Mouse (Mus musculus): ENCODE data around the gene Ppig. TPM values are rescaled to one million over a fixed set of nuclear protein-coding genes. Genes with fewer than 3 reads are reported as not detected.

Ppig gene
- polyA plus RNA-seq, 1 experiment from 2014 or later = 139 TPM

GRCm38 (mm10) chr2:69712171-69712570 lies 10.2 kb upstream of the Ppig start:
- H3K4me2 ChIP-seq = peak overlapping the region; percentile 74; the same call in 1 of the 2 replicates
- WGBS = 86% methylated on average over 14 of the region's 14 CpGs
- no peak overlapping the region for H3K9ac ChIP-seq
- H3K4me3 ChIP-seq = no peak overlapping the region; the same call in 1 of the 2 replicates
- H3K9me3 ChIP-seq (replicated peaks) = no peaks in the 10 kb centered on the region
- H3K4me1 ChIP-seq = peaks cover 10% of the 10 kb centered on the region; the same call in 1 of the 2 replicates
- peaks cover 8% of the 10 kb centered on the region for H3K36me3 ChIP-seq (ENCODE audit: poor library complexity, severe bottlenecking)
- ATAC-seq = no peak
- H3K27me3 ChIP-seq = peaks cover 8% of the 10 kb centered on the region; the same call in 1 of the 2 replicates
- no peak overlapping the region for H3K27ac ChIP-seq

GRCm38 (mm10) chr2:69712981-69713625 lies 9.2 kb upstream of the Ppig start, which contains the start of gene Fastkd1:
Fastkd1 (minus strand) TSS chr2:69713516.
- Histone ChIP-seq H3K4me2 (peak within 1 kb of the TSS; percentile 74), H3K27ac (no peak within 1 kb of the TSS; the same call in 1 of the 2 replicates), H3K4me1 (peaks cover 10% of the 10 kb centered on the region; the same call in 1 of the 2 replicates), H3K4me3 (peak within 1 kb of the TSS; percentile 86), H3K27me3 (peaks cover 8% of the 10 kb centered on the region; the same call in 1 of the 2 replicates), H3K9ac (peak within 1 kb of the TSS; percentile 77), H3K9me3 (replicated peaks) (no peaks in the 10 kb centered on the region), H3K36me3 (ENCODE audit: poor library complexity, severe bottlenecking) (0 out of 2 replicates have a peak, but pooled peaks cover under 1% of the 10 kb centered on the region)
- ATAC-seq = peak; percentile 100
- under 1% methylated on average over 39 of the region's 39 CpGs for WGBS

DNA sequence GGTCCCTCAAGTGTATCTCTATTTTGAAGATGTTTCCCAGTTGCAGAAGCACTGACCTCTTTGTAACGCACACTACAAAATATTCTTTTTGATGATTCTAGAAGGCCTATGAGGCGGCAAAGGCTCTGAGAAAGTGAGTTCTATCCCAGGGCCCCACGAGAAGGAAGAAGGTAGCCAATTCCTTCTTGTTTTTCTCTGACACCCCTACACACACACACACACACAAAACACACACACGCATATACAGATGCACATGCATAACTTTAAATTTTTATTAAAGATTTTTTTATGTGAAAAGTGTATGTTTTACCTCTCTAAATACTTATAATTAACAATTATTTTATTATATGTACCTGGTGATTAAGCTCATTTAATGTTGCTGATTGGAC lies 8.7 kb upstream of the Ppig start:
- Histone ChIP-seq H3K4me3 (peak overlapping the region; percentile 86), H3K9me3 (replicated peaks) (no peaks in the 10 kb centered on the region), H3K36me3 (ENCODE audit: poor library complexity, severe bottlenecking) (no peaks in the 10 kb centered on the region), H3K4me2 (peak overlapping the region; percentile 74), H3K4me1 (peaks cover 10% of the 10 kb centered on the region; the same call in 1 of the 2 replicates), H3K27me3 (peaks cover 10% of the 10 kb centered on the region; the same call in 1 of the 2 replicates), H3K9ac (no peak overlapping the region), H3K27ac (no peak overlapping the region)
- WGBS = 27% methylated on average over 4 of the region's 4 CpGs
- ATAC-seq = no peak

DNA sequence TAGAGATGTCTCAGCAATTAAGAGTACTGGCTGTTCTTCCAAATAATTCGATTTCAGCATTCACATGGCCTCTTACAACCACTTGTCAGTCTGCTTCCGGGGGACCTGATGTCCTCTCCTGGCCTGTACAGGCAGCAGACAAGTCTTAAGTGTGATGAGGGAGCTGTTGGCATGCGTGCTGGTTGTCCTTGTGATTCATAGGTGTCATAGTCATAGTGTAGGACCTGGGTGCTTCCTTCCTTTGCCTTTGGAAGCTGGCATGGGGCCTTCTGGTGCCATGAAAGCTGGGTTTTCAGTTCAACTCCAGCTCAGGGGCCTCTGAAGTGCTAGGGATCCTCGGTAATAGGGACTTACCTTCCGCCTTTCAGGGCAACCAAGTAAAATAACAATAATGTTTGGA lies 8.2 kb upstream of the Ppig start:
- Histone ChIP-seq H3K4me3 (no peak overlapping the region), H3K9me3 (replicated peaks) (no peaks in the 10 kb centered on the region), H3K4me1 (peaks cover 10% of the 10 kb centered on the region; the same call in 1 of the 2 replicates), H3K27me3 (peaks cover 10% of the 10 kb centered on the region; the same call in 1 of the 2 replicates), H3K9ac (no peak overlapping the region), H3K4me2 (no peak overlapping the region), H3K36me3 (ENCODE audit: poor library complexity, severe bottlenecking) (no peaks in the 10 kb centered on the region), H3K27ac (no peak overlapping the region)
- ATAC-seq = no peak
- WGBS = 84% methylated on average over 5 of the region's 5 CpGs

GRCm38 (mm10) chr2:69716483-69716882 lies 5.9 kb upstream of the Ppig start:
- Histone ChIP-seq H3K4me3 (no peak overlapping the region), H3K4me1 (peaks cover 10% of the 10 kb centered on the region; the same call in 1 of the 2 replicates), H3K4me2 (no peak overlapping the region), H3K36me3 (ENCODE audit: poor library complexity, severe bottlenecking) (no peaks in the 10 kb centered on the region), H3K9me3 (replicated peaks) (no peaks in the 10 kb centered on the region), H3K27me3 (peaks cover 19% of the 10 kb centered on the region), H3K27ac (no peak overlapping the region), H3K9ac (no peak overlapping the region)
- no peak for ATAC-seq
- WGBS = 84% methylated on average over 3 of the region's 3 CpGs

- Histone ChIP-seq H3K27ac (no peak overlapping the region), H3K4me1 (peaks cover 10% of the 10 kb centered on the region), H3K4me3 (no peak overlapping the region), H3K9me3 (replicated peaks) (no peaks in the 10 kb centered on the region), H3K36me3 (ENCODE audit: poor library complexity, severe bottlenecking) (no peaks in the 10 kb centered on the region), H3K4me2 (no peak overlapping the region), H3K9ac (no peak overlapping the region), H3K27me3 (peaks cover 19% of the 10 kb centered on the region)
- no peak for ATAC-seq
- WGBS = 91% methylated on average over 1 of the region's 1 CpGs
These were observed 3.2 kb upstream of the Ppig start for GRCm38 (mm10) chr2:69719121-69719520.

GRCm38 (mm10) chr2:69722650-69723518 lies 539 bp downstream of the Ppig start:
- Histone ChIP-seq H3K4me1 (peaks cover 22% of the 10 kb centered on the region), H3K27ac (peak overlapping the region; percentile 80), H3K9ac (peak overlapping the region; percentile 91), H3K4me3 (peak overlapping the region; percentile 97), H3K9me3 (replicated peaks) (no peaks in the 10 kb centered on the region), H3K36me3 (ENCODE audit: poor library complexity, severe bottlenecking) (no peaks in the 10 kb centered on the region), H3K4me2 (peak overlapping the region; percentile 74), H3K27me3 (peaks cover 11% of the 10 kb centered on the region)
- under 1% methylated on average over 67 of the region's 91 CpGs for WGBS
- peak; percentile 99 for ATAC-seq

- H3K27ac ChIP-seq = peak overlapping the region; percentile 80; the same call in 1 of the 2 replicates
- peak overlapping the region; percentile 74 for H3K4me2 ChIP-seq
These were observed 1.1 kb downstream of the Ppig start for GRCm38 (mm10) chr2:69723519-69723825.

GRCm38 (mm10) chr2:69745091-69745490 lies 22.7 kb downstream of the Ppig start:
- Histone ChIP-seq H3K4me3 (no peak overlapping the region), H3K4me2 (no peak overlapping the region), H3K27me3 (no peaks in the 10 kb centered on the region), H3K36me3 (ENCODE audit: poor library complexity, severe bottlenecking) (peaks cover 66% of the 10 kb centered on the region), H3K9me3 (replicated peaks) (0 out of 2 replicates have a peak, but pooled peaks cover 6% of the 10 kb centered on the region), H3K27ac (no peak overlapping the region), H3K9ac (no peak overlapping the region), H3K4me1 (no peaks in the 10 kb centered on the region)
- 96% methylated on average over 1 of the region's 1 CpGs for WGBS
- no peak for ATAC-seq

More at GRCm38 (mm10) chr2:69723519-69723825, 1.1 kb downstream of the Ppig start:
- Histone ChIP-seq H3K4me1 (peaks cover 22% of the 10 kb centered on the region), H3K4me3 (peak overlapping the region; percentile 97), H3K36me3 (ENCODE audit: poor library complexity, severe bottlenecking) (no peaks in the 10 kb centered on the region), H3K27me3 (peaks cover 9% of the 10 kb centered on the region), H3K9ac (peak overlapping the region; percentile 91), H3K9me3 (replicated peaks) (no peaks in the 10 kb centered on the region)
- under 1% methylated on average over 13 of the region's 13 CpGs for WGBS
- no peak; the same call in 1 of the 2 replicates for ATAC-seq

DNA sequence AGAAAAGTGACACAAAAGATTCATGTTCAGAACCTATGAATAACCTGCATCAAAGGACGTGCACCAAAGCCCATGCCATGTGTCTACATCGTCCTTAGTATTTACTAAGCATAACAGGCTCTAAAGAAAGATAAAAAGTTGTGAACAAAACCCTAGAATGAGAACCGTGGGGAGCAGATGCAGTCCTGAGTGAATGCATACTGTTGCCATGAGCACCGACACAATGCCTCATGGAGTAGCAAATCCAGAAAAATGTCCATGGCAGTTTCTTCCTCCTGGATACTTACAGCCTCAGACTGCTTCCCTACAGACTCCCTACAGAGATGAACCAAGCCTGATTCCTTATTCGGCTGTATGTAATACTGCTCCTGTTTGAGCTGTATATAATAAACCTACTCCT lies 38.6 kb downstream of the Ppig start:
- H3K9me3 ChIP-seq (replicated peaks) = no peaks in the 10 kb centered on the region
- no peaks in the 10 kb centered on the region for H3K27me3 ChIP-seq
- no peak overlapping the region for H3K4me3 ChIP-seq
- WGBS = 58% methylated on average over 5 of the region's 5 CpGs
- no peak overlapping the region for H3K9ac ChIP-seq
- no peaks in the 10 kb centered on the region for H3K4me1 ChIP-seq
- no peak overlapping the region for H3K4me2 ChIP-seq
- H3K36me3 ChIP-seq (ENCODE audit: poor library complexity, severe bottlenecking) = peaks cover 3% of the 10 kb centered on the region; the same call in 1 of the 2 replicates
- no peak overlapping the region for H3K27ac ChIP-seq
- no peak for ATAC-seq

DNA sequence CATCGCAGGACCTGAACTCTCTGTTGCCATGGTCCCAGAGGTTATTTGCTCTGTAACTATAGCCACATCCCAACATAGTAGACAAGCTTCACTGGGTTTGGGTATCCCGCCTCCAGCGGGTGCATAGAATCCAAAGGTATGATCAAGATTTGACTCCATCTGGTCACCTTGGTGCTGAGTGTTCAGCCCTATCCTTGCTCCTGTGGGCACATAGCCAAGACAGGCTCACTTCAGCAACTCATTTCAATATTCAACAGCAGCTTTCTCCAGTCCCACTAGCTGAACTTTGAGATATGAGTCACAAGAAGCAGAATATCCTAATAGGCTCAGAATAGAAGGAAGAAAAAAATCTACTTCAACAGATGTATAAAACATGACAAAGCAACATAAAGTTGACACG lies 41.0 kb downstream of the Ppig start:
- H3K4me2 ChIP-seq = no peak overlapping the region
- WGBS = 94% methylated on average over 4 of the region's 4 CpGs
- H3K4me1 ChIP-seq = no peaks in the 10 kb centered on the region
- H3K4me3 ChIP-seq = no peak overlapping the region
- no peaks in the 10 kb centered on the region for H3K27me3 ChIP-seq
- no peak for ATAC-seq
- H3K36me3 ChIP-seq (ENCODE audit: poor library complexity, severe bottlenecking) = peaks cover 3% of the 10 kb centered on the region; the same call in 1 of the 2 replicates
- H3K9me3 ChIP-seq (replicated peaks) = no peaks in the 10 kb centered on the region
- no peak overlapping the region for H3K27ac ChIP-seq
- H3K9ac ChIP-seq = no peak overlapping the region

- no peak overlapping the region for H3K9ac ChIP-seq
These were observed 42.4 kb downstream of the Ppig start for GRCm38 (mm10) chr2:69764716-69765115.

More at GRCm38 (mm10) chr2:69764716-69765115, 42.4 kb downstream of the Ppig start:
- Histone ChIP-seq H3K36me3 (ENCODE audit: poor library complexity, severe bottlenecking) (peaks cover 3% of the 10 kb centered on the region; the same call in 1 of the 2 replicates), H3K4me2 (no peak overlapping the region), H3K27ac (no peak overlapping the region), H3K27me3 (no peaks in the 10 kb centered on the region), H3K9me3 (replicated peaks) (no peaks in the 10 kb centered on the region), H3K4me1 (no peaks in the 10 kb centered on the region), H3K4me3 (no peak overlapping the region)
- WGBS = 95% methylated on average over 1 of the region's 1 CpGs
- no peak for ATAC-seq

Data from forebrain, embryonic 13.5 days (tissue).